Mouse (Mus musculus): ENCODE measurements around the gene Zbtb17. TPM values are rescaled to one million over a fixed set of nuclear protein-coding genes. Genes with fewer than 3 reads are reported as not detected.

Gene Zbtb17
- polyA plus RNA-seq, 1 experiment from 2014 or later: 45.0 TPM

DNA sequence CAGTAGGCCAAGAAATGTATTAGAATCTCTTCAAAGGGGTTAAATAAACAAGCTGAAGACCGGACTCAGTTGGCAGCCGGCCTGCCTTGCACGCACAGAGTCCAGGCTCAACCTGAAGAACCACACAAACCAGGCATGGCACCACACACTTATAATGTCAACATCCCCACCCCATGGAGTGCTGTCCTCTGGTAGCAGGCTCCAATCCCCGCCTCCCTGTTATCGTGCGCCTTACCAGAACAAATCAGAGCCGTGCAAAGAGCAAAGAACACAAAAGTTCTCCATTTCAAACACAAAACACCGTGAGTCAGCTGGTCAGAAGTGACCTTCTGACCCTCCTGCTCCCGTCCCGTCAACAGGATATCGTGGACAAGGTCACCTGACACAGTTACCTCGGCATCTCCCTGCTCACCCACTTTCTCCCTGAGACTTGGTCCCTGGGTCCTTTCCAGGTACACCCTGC, 69.8 kb downstream of the Zbtb17 start:
- Histone ChIP-seq H3K4me3 (no peak overlapping the region), H3K36me3 (peaks cover 50% of the 10 kb centered on the region), H3K4me2 (no peak overlapping the region), H3K9ac (no peak overlapping the region), H3K4me1 (replicated peaks) (peaks cover 39% of the 10 kb centered on the region), H3K27ac (replicated peaks) (no peak overlapping the region), H3K27me3 (no peaks in the 10 kb centered on the region), H3K9me3 (no peaks in the 10 kb centered on the region)
- ATAC-seq (ENCODE audit: low read depth): no peak
- WGBS: 58% methylated on average over 12 of the region's 12 CpGs

Other genes with a start within 250 kb of the Zbtb17 start
- 6.4 and 7.0 TPM in 2 replicates for gene Rsg1, start 230.7 kb upstream of the Zbtb17 start, polyA plus RNA-seq (2015; fragmentation: Nextera tagmentation; extraction: Ambion mirVana)
- 2.1 and 2.2 TPM in 2 replicates for gene Arhgef19, start 205.2 kb upstream of the Zbtb17 start, polyA plus RNA-seq (2015; fragmentation: Nextera tagmentation; extraction: Ambion mirVana)
- 1.7 and 2.2 TPM in 2 replicates for gene Epha2, start 143.4 kb upstream of the Zbtb17 start, polyA plus RNA-seq (2015; fragmentation: Nextera tagmentation; extraction: Ambion mirVana)
- 12.6 and 14.2 TPM in 2 replicates for gene Fam131c, start 76.4 kb upstream of the Zbtb17 start, polyA plus RNA-seq (2015; fragmentation: Nextera tagmentation; extraction: Ambion mirVana)
- gene Clcnka, start 45.9 kb upstream of the Zbtb17 start, polyA plus RNA-seq (2015; fragmentation: Nextera tagmentation; extraction: Ambion mirVana): not detected in 2 replicates
- not detected in 2 replicates for gene Clcnkb, start 28.6 kb upstream of the Zbtb17 start, polyA plus RNA-seq (2015; fragmentation: Nextera tagmentation; extraction: Ambion mirVana)
- not detected in 2 replicates for gene Hspb7, start 23.9 kb upstream of the Zbtb17 start, polyA plus RNA-seq (2015; fragmentation: Nextera tagmentation; extraction: Ambion mirVana)
- gene Srarp, start 8.5 kb upstream of the Zbtb17 start, polyA plus RNA-seq (2015; fragmentation: Nextera tagmentation; extraction: Ambion mirVana): not detected in 2 replicates
- 13.8 and 19.5 TPM in 2 replicates for gene Spen, start 93.9 kb downstream of the Zbtb17 start, polyA plus RNA-seq (2015; fragmentation: Nextera tagmentation; extraction: Ambion mirVana)
- 32.1 and 36.6 TPM in 2 replicates for gene Fblim1, start 161.4 kb downstream of the Zbtb17 start, polyA plus RNA-seq (2015; fragmentation: Nextera tagmentation; extraction: Ambion mirVana)
- gene Tmem82, start 174.0 kb downstream of the Zbtb17 start, polyA plus RNA-seq (2015; fragmentation: Nextera tagmentation; extraction: Ambion mirVana): 0.31 TPM in 1 of 2 replicates, not detected in the other
- 0.11 TPM in 1 of 2 replicates, not detected in the other for gene Slc25a34, start 179.2 kb downstream of the Zbtb17 start, polyA plus RNA-seq (2015; fragmentation: Nextera tagmentation; extraction: Ambion mirVana)
- 6.6 and 7.6 TPM in 2 replicates for gene Plekhm2, start 220.2 kb downstream of the Zbtb17 start, polyA plus RNA-seq (2015; fragmentation: Nextera tagmentation; extraction: Ambion mirVana)
- gene Rsc1a1, start 240.9 kb downstream of the Zbtb17 start, polyA plus RNA-seq (2015; fragmentation: Nextera tagmentation; extraction: Ambion mirVana): not detected in 2 replicates

Measured in neural tube, embryonic 13.5 days (tissue).